Mouse (Mus musculus): ENCODE data around the gene Glyctk.

Gene Glyctk

GRCm38 (mm10) chr9:106147281-106147680, 10.7 kb downstream of the Glyctk start:
- DNase-seq (ENCODE audit: low spot score in 2 of 2), result no peak

- no peak for DNase-seq (ENCODE audit: low spot score in 2 of 2)
Observed at GRCm38 (mm10) chr9:106145582-106145981, 12.4 kb downstream of the Glyctk start.

GRCm38 (mm10) chr9:106144176-106144575, 13.8 kb downstream of the Glyctk start:
- DNase-seq (ENCODE audit: low spot score in 2 of 2), result no peak

- DNase-seq (ENCODE audit: low spot score in 2 of 2), result no peak
Observed at GRCm38 (mm10) chr9:106141955-106142354, 16.0 kb downstream of the Glyctk start.

GRCm38 (mm10) chr9:106139763-106140162, 18.2 kb downstream of the Glyctk start:
- DNase-seq (ENCODE audit: low spot score in 2 of 2), result no peak

- DNase-seq (ENCODE audit: low spot score in 2 of 2), result no peak
Observed at GRCm38 (mm10) chr9:106137671-106138216, 20.2 kb downstream of the Glyctk start.

- no peak for DNase-seq (ENCODE audit: low spot score in 2 of 2)
Observed at GRCm38 (mm10) chr9:106130250-106130649, 27.7 kb downstream of the Glyctk start.

GRCm38 (mm10) chr9:106129072-106129471, 28.9 kb downstream of the Glyctk start:
- no peak for DNase-seq (ENCODE audit: low spot score in 2 of 2)

- no peak for DNase-seq (ENCODE audit: low spot score in 2 of 2)
Observed at GRCm38 (mm10) chr9:106126786-106127251, 31.1 kb downstream of the Glyctk start.

- DNase-seq (ENCODE audit: low spot score in 2 of 2), result peak; percentile 17 to 20
Observed at GRCm38 (mm10) chr9:106123599-106123998, 34.3 kb downstream of the Glyctk start.

- no peak for DNase-seq (ENCODE audit: low spot score in 2 of 2)
Observed at GRCm38 (mm10) chr9:106119075-106119474, 38.9 kb downstream of the Glyctk start.

GRCm38 (mm10) chr9:106115801-106116424, 42.0 kb downstream of the Glyctk start:
- no peak for DNase-seq (ENCODE audit: low spot score in 2 of 2)

GRCm38 (mm10) chr9:106112770-106113423, 45.0 kb downstream of the Glyctk start:
- peak; percentile 76 to 77 for DNase-seq (ENCODE audit: low spot score in 2 of 2)

- DNase-seq (ENCODE audit: low spot score in 2 of 2), result no peak
Observed at GRCm38 (mm10) chr9:106106241-106106640, 51.7 kb downstream of the Glyctk start.

GRCm38 (mm10) chr9:106104401-106104800, 53.5 kb downstream of the Glyctk start:
- no peak for DNase-seq (ENCODE audit: low spot score in 2 of 2)

Data from frontal cortex, postnatal 25 days (tissue).